Mouse (Mus musculus): ENCODE results near the gene Dop1b. TPM values are rescaled to one million over a fixed set of nuclear protein-coding genes. Genes with fewer than 3 reads are reported as not detected.
"Not testable (repeated sequence)": the region's sequence is repeated elsewhere in the genome, so short reads cannot be mapped to it uniquely, and the experiment has no call there.

Dop1b gene
- total RNA-seq, 2 experiments from 2014 or later: 21.2 to 27.4 TPM

DNA sequence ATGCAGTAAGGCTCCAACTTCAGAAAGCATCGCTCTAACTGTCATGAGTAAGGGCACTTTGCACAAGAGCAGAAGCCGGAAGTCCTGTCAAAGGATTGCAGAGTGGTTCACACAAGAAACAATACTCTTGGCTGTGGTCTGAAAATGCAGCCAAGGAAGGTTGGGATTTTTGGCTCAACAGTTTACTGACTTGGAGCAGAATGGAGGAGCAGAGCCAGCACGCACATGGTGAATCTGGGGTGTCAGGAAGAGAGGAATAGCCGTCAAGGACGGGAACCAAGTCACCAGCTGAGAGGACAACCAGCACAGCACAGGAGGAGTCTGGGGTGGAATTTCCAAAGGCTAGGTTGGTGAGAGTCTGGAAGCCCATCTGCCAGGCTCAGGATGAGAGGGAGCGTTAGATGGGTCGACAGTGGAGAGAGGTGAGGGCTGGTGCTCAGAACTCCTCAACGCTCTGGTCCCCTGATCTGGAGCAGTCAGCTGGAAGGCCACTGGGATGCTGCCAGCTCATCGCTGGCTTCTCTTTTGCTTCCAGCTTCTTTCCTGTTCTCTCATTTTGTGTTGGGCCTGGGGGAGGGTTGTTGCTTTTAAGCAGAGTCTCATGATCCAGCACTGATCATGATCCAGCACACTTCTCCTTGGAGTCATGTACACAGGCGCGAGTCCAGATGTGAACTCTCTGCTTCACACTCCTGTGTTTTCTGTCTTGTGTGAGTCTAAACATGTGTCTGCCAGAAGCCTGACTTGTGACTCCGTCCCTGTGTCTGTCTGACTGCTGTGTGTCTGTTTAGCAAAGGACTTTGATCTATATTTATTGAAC lies 85.5 kb downstream of the Dop1b start:
- no peak for DNase-seq

- DNase-seq: no peak
These were observed 86.3 kb downstream of the Dop1b start for GRCm38 (mm10) chr16:93797841-93798492.

- DNase-seq: no peak
These were observed 86.9 kb downstream of the Dop1b start for GRCm38 (mm10) chr16:93798623-93799022.

DNA sequence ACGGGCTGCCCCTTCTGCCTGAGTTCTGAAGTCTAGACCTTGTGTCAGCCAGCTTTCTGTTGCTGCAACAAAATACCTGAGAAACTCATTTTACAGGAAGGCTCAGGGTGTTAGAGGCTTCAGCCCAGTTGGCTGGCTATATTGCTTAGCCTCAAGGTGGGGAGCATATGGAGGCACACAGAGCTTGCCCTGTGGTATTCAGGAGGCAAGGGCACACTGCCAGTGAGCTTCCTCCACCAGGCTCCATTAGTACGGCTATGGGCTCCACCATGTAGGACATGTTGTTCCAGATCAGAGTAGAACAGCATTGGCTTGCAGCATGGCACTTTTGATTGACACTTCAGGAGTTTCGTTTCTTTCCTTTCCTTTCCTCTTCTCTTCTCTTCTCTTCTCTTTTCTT lies 87.4 kb downstream of the Dop1b start:
- DNase-seq: no peak

GRCm38 (mm10) chr16:93799936-93800335 lies 88.2 kb downstream of the Dop1b start:
- no peak for DNase-seq

- no peak for DNase-seq
These were observed 95.5 kb downstream of the Dop1b start for GRCm38 (mm10) chr16:93807167-93807566.

DNA sequence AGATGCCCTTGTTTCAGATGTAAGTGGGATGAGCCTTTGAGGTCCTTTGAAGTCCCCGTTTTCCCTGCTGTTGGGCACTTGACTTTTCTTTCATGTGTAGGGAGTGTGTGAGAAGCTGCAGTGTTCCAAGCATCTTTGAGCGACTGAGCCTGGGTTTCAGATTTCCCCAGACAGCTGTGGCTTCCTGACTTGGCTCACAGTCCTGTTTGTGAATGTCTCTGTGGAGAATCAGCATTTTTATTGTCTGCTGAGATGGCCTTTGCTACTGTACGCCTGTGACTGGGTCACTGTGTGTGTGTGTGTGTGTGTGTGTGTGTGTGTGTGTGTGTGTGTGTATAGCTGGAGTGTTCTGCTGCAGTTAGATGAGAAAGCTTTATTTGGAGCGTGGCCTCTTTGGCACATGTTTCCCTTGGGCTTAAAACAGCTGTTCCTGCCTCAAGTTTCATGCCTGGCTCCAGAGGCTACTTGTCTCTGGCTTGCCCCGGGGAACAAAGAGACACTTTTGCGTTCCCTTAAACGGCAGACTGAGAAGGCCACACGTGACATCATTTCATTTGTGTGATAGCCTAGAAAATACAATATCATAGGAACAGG lies 96.4 kb downstream of the Dop1b start:
- peak; percentile 45 for DNase-seq

- peak; percentile 69 for DNase-seq
These were observed 104.4 kb downstream of the Dop1b start for GRCm38 (mm10) chr16:93815856-93816736.

DNA sequence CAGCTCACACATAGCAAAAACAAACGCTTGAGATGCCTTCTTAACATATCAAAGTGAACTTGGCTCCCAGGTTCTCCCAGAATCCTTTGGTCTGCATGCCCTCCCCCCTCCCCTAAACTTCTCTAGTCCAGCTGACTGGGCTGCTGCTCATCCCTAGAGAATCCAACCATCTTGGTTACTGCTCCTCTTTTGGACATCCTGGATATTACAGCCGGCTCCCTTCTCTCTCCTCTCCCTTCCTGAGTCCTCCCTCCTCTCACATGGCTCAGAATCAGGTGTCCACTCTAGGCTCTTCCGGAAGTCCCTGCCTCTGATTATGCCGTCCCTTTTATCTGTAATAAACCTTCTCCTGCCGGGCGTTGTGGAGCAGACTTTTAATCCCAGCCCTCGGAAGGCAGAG lies 105.2 kb downstream of the Dop1b start:
- no peak for DNase-seq

GRCm38 (mm10) chr16:93817371-93817770 lies 105.7 kb downstream of the Dop1b start:
- no peak for DNase-seq

GRCm38 (mm10) chr16:93818691-93819324 lies 107.1 kb downstream of the Dop1b start:
- DNase-seq: no peak

DNA sequence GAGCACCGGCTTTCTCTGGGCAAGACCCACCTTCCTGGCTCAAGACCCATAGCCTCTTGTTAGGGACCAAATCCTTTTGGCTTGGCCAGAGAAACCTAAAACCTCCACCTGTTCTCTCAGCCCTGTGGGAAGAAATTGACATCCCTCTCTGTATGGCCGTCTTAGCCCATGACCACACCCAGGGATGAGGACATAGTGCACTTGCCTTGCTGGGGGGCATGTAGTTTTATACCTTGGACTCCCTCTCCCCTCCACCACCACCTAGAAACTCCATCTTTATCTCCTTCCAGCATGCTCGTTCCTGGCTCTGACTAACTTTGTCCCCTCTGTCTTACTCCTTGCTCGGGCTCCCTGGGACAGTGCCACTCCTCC lies 107.6 kb downstream of the Dop1b start:
- no peak for DNase-seq

DNA sequence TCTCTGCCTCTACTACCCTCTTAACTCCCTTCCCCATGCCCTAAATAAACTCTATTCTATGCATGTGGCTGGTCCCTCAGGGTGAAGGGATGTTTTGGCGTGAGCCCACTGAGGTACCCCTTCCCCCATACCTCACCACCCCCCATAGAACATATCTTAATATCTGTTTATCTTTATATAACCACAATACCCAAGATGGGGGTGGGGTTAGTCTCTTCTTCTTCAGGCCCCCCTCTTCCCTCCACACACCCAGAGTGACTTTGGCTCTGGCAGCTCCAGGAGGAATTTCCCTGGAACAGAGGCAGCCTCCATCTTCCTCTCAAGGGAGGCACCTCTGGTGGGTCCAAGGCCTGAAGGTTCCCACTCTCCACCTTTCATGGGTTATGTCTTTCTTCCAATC lies 108.3 kb downstream of the Dop1b start:
- DNase-seq: no peak

DNA sequence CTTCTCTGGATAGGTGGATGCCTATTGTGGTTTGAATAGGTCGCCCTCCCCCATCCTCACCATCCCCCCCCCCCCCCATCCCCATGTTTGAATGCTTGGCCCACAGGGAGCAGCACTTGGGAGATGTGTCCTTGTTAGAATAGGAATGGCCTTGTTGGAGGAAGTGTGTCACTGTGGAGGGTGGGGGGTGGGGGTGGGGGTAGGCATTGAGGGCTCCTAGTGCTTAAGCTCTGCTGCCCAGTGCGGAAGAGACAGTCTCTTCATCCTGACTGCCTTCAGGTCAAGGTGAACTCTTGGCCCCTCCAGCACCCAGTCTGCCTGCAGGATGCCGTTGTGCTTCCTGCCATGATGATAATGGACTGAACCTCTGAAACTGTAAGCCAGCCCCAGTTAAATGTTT lies 110.0 kb downstream of the Dop1b start:
- no peak for DNase-seq

DNA sequence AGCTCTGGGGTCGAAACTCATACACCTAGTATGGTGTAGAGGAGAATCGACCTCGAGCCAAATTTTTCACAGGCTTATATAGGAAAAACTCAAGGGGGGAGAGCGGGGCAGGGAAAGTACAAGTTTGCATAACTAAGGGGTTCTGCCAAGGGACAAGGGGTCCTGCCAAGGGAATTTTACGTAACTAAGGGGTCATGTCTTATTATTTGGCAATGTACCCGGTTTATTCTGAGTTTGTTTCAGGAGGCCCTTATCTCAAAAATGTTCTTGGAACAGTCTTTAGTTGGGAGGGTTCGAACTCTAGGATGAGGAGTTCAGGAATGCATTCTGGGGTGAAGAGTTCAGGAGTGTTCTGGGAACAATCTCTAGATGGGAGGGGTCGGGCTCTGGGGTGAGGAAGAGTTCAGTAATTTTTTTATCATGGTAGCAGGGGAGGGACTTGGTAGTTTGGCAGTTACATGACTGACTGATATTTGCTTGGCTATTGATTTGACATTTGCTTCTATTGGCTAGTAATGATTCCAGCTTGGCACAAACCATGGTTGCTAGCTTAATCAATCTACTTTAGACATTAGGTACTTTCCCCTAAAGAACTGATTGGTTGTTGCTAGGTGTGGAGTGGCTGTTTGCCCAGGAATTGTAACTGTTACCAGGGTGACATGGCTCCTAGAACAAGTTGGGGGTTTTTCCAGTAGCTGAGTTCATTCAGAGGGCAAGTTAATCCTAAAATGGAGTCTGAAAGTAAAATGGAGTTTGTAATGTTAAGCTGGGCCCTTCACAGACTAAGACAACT lies 110.9 kb downstream of the Dop1b start:
- DNase-seq: not testable (repeated sequence)

DNA sequence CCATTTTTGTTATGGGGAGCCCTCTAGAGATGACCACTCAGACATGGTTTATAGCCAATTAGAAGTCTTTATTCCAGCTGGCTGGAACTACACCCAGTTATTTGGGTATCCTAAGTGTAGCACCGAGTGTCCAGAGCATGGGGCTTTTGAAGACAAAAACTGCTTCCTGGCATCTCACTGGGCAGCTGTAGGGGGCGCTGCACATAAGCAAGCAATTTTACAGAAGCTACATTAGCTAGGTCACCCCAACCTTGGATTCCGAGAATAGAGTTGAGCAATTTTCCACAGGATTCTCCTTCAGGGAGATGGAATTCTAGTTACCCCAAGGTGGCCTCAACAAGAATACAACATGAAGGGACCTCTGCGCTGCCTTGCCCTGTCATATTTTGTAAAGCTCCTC lies 113.1 kb downstream of the Dop1b start:
- DNase-seq: no peak

GRCm38 (mm10) chr16:93825463-93825862 lies 113.8 kb downstream of the Dop1b start:
- DNase-seq: no peak

GRCm38 (mm10) chr16:93826054-93826453 lies 114.3 kb downstream of the Dop1b start:
- no peak for DNase-seq

- not testable (repeated sequence) for DNase-seq
These were observed 114.8 kb downstream of the Dop1b start for GRCm38 (mm10) chr16:93826478-93826877.

- DNase-seq: no peak
These were observed 115.2 kb downstream of the Dop1b start for GRCm38 (mm10) chr16:93826909-93827308.

GRCm38 (mm10) chr16:93829526-93829925 lies 117.8 kb downstream of the Dop1b start:
- no peak for DNase-seq

Data from adrenal gland, postnatal 10 days (tissue).